Mouse (Mus musculus): ENCODE measurements at regions not wholly inside any gene's neighbourhood (a gene's known extent, or its start where the extent isn't known, plus 50 kb on each side); places are given as distances from the start of the nearest gene placed in this dataset.

DNA sequence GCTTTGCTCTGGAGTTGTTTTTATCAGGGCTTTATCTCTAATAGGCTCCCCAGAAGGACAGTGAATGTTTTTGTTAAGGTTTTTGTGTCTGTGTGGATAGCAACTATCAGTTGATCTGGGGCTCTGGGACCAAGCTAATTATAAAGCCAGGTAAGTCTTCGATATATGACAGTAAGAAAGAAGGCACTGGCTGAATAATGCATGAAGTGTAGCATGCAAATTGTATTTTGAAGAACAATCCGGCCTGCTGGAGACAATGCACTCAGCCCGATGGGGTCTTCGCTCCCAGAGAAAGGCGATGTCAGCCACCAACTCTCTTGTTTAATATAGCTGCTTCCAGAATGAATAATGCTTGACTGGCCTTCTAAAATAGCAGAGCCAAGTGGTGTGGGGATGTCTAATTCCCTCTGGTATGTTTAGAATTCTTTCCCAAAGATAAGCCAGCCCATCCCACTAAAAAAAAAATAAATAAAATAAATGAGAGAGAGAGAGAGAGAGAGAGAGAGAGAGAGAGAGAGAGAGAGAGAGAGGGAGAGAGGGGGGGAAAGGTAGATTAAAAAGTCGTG, 68.6 kb downstream of the Dad1 start:
- no peak for DNase-seq (ENCODE audit: low read depth, low spot score)

DNA sequence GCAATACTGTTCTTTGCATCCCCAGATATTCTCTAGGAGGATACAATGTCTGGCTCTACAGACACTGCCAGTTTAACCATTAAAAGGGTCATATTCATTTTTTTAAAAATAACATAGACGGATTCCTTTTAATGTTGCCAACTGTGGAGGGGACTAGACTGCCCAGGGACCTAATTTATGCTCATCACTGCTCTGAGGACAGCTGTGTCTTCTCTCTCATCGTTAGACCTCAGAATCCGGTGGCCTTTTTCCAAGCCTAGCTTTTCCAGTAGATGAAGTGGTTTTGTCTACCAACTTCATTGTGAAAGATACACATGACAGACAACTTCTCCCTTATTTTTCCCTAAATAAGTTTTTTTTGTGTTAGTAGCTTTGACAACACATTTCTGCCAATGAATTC, 70.0 kb downstream of the Dad1 start:
- no peak for DNase-seq (ENCODE audit: low read depth, low spot score)

DNA sequence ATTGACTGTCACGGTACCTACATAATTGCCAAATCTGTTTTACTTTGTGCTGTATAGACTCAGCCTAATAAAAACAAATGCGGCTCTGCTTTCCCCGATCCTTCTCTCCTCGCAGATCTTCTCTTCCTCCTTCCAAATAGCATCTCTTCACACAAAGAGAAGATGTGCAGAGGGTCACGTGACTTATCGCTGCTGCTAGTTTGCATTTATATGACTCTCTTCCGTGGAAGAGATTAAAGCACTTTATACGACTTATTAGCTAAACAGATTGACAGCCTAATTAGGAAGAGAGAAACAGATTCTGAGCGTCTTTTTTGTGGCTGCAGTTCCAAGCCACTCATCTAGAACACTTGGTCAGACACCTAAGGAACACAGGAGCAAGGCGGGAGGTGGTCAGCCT, 71.1 kb downstream of the Dad1 start:
- no peak for DNase-seq (ENCODE audit: low read depth, low spot score)

DNA sequence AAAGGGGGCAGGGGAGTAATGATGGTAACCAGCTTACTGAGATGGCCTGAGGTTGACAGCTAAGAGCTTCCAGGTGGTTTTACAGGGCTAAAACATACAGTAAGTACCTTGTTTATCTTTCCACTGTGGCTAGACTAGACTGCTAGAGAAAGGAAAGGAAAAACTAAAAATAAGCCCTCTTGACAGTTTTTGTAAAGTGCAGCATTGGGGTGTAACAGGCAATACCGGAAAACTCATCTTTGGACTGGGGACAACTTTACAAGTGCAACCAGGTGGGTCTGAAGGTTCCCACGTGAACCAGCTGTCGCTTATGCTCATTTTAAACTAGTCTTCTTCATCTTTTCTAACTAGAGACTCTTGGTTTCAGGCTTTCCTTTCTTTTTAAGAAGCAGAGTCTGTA, 72.6 kb downstream of the Dad1 start:
- no peak for DNase-seq (ENCODE audit: low read depth, low spot score)

DNA sequence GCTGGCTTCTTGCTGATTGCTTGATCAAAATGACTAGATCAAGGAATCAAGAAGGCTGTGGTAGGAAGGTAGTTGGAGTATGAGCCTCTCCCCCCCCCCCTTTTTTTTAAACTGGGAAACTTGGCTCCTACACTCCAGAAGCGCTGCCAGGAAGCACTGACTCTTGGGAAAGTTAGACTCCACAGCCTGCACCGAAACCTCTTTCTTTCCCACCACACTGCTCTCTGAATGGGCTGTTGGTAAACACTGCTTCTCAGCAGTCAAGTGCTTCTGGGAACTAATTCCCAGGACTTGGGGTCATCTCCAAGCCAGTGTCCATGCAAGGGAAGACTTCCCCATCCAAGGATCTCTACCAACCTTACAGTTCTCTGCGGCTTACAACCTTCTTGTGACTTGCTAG, 73.2 kb downstream of the Dad1 start:
- DNase-seq (ENCODE audit: low read depth, low spot score) = no peak

DNA sequence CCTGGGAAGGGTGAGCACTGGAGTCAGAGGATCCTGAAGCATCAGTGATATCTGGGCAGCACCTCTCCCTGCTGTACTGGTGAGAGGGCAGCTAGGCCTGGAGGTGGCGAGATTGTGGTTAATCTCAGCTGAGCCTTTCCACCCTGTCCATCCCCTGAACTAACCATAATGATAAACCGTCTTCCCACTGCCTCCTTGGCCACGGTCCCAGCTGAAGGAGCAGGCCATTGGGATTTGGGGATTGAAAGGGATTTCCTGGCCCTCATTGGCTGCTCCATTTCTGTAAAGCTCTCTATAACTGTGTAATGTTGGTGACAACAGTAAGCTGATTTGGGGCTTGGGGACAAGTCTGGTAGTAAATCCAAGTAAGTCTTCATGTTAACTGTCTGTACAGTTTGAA, 73.6 kb downstream of the Dad1 start:
- no peak for DNase-seq (ENCODE audit: low read depth, low spot score)

DNA sequence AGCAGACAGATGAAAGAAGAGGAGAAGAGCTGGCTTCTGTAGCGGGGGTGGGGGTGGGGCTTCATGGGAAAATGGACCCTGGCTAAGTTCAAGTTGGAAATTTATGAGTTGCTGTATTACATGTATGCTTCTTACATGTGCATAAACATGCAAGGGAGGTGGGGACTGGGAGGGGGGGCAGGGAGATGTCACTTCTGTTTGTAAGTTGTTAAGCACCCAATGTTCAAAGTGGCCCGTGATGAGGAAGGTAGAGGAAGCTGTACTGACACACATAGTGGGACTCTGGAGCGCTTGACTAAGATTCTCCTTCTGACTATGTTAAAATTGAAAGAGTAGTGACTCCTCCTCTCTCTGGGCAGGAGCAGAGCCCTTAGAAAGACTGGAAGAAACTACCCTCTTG, 75.0 kb downstream of the Dad1 start:
- DNase-seq (ENCODE audit: low read depth, low spot score) = no peak

DNA sequence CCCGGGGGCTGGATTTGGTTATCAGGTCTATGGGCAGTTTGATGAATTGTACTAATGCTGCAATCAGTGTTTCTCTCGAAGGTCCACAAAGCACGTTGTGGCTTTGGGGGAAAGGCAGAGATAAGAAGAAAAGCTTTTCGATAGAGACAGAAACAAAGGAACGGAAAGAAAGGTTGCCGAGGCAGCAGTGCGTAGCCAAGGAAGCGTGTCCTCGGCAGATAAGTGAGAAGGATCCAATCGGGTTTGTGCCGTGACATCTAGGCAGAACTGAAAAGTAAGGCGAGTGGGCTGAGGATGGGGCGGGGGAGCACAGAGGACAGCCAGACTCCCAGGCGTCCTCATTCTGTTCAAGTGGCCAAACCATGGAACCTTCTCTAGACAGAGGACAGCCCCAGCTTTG, 77.4 kb downstream of the Dad1 start:
- DNase-seq (ENCODE audit: low read depth, low spot score) = no peak

DNA sequence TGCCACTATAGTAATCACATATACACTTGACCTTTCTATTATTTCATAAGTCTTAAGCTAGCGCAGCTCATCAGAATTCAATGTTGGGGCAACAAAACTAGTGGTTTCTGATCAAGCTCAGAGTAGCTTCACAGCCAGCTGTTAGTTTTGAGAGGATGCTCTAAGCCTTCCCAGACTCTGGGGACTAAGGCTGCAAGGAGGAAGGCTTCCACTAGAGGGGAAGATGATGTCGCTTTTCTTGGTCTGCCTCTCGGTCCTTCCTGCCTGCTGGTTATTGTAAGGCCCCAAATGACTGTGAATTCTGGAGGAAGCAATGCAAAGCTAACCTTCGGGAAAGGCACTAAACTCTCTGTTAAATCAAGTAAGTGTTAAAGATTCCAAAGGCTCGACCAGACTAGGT, 78.4 kb downstream of the Dad1 start:
- DNase-seq (ENCODE audit: low read depth, low spot score) = no peak

DNA sequence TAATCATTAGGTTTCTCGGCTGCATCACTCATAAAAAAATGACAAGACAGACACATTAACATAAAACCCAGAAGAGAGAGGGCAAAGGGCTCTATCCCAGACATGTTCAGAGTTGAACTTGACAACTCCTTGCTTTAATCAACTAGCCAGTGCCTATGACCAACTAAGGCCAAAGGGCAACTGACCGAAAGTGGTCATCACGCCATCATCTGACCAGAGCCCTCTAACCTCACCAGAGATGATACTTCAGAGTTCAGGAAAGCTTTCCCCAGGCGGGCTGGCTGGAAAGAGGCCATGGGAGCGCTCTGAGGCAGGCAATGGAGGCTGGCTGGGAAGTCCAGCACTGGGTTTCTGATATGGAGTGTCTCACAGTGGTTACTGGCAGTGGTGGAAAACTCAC, 80.6 kb downstream of the Dad1 start:
- no peak for DNase-seq (ENCODE audit: low read depth, low spot score)

DNA sequence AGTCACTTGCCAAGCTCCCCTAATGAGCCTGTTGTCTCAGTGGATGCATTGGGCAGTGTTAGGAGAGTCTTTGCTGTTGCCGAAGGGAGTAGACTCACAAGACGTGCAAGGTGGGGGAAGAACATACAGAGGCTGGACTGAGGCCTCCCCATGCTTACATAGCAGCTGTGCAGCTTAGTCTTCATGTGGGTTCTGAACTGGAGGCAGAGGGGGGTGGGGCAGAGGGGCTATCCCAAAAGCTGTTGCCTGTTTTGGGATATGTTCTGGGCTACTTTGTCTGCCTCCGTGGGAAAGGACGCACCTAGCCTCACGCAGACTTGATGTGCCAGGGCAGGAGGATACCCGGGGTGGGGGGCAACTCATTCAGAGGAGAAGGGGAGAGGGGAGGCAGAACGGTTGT, 84.7 kb downstream of the Dad1 start:
- DNase-seq (ENCODE audit: low read depth, low spot score) = no peak

DNA sequence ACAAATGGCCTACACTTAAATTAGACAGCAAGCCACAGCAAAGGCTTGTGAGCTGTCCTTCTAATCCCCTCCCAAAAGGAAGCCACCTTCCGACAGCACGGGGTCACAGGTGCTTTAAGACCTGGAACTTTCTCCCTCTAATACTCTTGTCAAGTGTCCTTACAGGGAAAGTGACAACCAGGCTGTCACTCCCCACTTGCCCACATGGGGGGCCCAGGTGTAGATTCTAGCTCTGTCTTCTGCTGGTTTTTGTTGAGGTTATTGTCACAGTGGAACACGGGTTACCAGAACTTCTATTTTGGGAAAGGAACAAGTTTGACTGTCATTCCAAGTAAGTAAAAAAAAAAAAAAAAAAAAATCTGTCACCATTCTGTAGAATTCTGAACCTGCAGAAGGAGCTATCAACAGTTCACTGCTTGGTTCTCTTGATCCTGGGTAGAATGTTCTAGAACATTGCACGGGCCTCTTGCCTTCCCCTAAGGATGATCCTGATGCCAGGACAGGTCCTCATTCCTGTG, 85.4 kb downstream of the Dad1 start:
- DNase-seq (ENCODE audit: low read depth, low spot score) = no peak

DNA sequence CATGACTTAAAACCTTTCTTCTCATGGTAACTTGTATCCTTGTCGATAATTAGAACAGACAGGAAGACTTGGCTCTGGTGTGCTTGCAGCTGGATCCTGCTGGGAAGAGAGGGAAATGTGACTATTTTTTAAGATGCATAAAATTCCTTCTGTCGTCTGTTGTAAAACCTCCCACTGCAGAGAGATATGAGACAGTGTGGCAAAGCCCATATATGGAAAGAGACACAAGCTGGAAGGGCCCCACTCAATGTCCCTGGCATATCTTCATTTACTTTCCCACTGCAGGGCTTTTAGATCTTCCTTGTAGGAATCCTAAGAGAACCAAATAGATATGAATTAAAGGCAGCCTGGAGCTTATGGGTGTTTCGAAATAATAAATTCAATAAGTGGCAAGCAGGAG, 87.8 kb downstream of the Dad1 start:
- DNase-seq (ENCODE audit: low read depth, low spot score) = no peak

DNA sequence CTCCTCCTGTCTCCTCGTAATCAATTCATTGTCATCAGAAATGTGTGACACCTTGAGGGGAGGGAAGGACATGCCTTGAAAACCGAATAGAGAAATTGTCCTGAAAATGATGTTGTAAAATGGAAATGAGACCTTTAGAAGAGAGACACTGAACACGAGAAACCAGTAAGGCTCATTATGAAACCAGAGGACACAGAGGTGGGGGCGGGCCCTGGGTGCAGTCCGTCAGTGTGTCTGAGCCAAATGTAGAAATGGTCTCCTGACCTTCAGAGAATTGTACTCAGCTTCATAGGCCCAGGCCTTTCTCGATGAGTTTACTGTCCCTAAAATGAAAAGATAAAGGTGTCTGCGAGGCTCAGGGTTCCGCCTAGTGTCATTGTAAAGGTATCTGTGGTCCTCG, 89.0 kb downstream of the Dad1 start:
- DNase-seq (ENCODE audit: low read depth, low spot score) = no peak

DNA sequence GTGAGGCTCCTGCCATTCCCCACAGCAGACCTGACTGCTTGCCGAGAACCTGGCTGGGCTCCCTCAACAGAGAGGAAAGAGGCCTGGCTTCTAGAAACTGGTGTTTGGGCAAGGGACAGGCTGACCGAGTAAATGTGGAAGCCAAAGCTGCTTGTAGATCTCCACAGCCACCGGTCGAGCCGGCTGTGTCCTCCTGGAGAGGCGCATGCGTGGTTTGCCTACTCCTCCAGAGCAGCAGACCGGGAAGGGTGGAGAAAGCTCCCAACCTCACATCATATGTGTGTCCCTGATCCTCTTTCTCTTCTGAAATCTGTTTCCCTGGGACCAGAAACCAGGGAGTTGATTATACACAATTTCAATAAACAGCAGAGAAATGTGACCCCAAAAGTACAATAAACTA, 92.0 kb downstream of the Dad1 start:
- no peak for DNase-seq (ENCODE audit: low read depth, low spot score)

DNA sequence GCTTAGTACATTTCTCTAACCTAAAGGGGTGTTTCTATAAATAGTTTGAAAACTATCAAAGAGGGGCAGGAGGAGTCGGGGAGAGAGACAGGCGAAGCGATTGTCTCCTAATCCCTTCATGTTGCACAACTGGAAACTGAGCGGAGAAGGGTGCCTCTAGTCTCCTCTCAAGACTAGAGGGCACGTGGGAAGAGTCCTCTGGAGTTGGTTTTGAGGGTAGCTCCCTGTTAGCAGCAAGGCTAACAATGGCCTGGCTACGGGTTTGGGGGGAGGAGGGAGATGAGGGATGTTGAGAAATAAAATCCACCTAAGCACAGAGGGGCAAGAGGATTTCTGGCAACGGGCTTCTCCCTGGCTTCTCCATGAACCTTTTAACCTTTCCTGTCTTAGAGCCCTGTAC, 92.7 kb downstream of the Dad1 start:
- DNase-seq (ENCODE audit: low read depth, low spot score) = no peak

DNA sequence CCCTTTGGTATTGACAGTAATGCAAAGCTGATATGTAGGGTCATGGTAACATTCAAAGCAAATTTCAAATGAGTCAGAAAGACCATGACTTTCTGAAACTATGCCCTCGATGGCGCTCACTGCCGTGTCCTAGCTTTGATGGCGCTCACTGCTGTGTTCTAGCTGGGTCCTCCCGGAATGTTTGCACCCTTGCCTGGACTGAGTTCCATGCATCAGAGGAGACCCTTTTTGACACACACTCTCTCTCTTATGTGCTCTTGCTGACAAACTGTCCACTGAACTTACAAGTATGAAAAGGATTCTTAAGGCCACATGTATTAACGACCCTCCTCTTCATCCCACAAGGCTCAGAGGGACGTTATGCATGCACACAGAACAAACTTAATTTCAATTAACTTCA, 94.1 kb downstream of the Dad1 start:
- DNase-seq (ENCODE audit: low read depth, low spot score) = no peak

DNA sequence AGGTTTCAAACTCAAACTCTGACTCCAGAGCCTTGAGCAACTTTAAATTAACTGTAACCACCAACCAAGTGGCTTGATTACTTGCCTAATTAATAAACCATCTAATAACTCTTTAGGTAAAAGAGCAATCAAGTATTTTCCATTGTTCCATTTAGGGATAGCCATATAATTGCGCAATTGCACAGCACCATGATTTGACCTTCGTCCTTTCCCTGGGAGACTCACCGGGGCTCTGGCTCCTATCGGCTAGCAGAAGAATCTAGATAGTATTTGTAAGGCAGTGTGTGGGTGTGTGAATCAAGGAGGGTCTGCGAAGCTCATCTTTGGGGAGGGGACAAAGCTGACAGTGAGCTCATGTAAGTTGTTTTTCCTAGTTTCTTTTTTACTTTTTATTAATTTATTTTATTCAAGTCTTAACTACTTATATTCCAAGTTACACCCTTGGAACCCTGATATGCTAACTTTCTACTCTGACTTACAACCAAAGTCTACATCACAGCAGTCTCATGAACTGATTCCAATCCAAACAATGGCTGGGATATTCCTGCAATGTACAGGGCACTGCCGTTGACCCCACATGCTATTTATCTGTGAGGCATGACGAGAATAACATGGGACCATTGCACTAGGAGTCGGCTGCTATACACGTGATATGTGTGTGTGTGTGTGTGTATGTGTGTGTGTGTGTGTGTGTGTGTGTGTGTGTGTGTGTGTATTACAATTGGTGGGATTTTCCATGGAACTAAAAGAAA, 95.5 kb downstream of the Dad1 start:
- no peak for DNase-seq (ENCODE audit: low read depth, low spot score)

DNA sequence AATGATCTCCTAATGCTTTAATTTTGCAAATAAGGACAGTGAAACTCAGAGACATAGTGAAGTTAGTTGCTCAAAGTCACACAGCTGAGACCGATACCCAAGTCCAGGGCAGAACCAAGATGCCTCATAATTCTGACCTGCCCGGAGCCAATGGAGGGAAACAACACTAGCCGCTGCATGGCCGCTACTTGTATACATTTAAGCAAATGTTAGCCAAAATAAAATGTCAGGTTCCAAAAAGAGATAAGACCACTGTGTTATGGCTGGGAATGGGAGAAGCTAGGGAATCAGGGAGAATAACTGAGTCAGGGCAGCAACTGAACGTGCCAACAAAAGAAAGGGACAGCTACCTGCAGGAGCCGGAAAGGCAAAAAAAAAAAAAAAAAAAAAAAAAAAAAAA, 97.4 kb downstream of the Dad1 start:
- DNase-seq (ENCODE audit: low read depth, low spot score) = no peak

DNA sequence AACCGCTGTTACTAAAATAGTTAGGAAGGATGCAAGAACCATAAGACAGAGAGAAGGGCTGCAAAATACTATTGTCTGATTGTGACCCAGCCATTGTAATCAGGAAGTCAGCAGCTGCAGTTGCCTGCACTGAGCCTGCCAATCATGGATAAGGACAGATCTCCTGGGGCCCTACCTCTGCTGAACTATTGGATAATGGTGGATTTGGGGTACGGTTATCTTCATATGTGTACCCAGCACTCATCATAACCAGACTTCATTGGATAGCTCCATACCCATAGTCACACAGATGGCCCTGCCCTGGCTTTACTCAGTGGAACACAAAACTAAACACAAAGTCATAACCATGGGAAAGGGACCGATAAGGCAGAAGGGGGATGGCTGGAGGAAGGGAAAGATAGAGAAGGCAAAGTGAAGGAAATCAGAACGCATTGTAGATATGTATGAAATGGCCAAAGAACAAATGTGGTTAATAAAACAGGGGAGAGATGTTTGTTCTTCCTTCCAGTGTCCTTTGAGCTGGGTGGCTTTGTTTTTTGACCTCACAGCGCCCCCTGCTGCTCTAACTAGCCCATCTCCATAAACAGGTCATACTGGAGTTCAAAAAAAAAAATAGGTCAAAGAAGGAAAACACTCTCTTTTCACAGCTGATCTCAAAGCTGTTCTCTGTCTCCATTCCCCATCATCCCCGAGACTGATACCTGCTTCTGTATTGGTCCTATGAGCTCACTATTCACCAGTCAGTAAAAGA, 101.2 kb downstream of the Dad1 start:
- peak; percentile 14 for DNase-seq (ENCODE audit: low read depth, low spot score)

DNA sequence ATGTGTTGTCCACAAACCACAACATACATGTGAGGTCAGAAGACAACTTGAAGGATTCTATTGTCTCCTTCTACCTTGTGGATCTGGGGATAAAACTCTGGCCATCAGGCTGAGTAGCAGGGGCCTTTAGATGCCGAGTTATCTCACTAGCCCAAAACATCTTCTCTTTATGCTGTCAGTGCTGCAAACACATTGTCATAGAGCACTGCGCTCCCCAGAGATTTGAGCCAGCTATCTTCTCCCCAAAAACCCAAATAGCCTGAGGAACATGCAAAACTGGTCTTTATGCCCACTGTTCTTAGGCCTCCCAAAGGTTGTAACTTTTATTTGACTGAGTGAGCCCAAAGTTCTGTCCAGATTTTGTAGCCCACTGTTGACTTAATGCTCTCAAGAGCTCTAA, 102.0 kb downstream of the Dad1 start:
- no peak for DNase-seq (ENCODE audit: low read depth, low spot score)

DNA sequence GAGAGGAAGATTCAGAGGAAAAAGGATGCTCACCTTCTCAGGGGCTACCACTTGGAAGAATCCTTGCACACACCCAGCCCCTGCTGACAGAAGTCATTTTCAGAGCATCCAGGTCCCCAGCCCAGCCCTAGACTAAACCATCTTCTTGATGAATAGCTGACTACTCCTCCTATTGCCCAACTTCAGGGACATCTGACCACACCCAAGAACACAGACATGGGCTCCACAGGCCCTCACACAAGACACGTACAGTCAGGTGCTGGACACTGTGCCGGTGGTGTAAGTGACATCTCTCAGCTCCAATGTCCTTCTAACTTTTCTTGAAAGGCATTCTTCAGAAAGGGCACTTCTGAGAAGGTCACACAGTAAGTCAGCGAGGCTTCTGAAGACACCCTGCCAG, 102.6 kb downstream of the Dad1 start:
- DNase-seq (ENCODE audit: low read depth, low spot score) = no peak

DNA sequence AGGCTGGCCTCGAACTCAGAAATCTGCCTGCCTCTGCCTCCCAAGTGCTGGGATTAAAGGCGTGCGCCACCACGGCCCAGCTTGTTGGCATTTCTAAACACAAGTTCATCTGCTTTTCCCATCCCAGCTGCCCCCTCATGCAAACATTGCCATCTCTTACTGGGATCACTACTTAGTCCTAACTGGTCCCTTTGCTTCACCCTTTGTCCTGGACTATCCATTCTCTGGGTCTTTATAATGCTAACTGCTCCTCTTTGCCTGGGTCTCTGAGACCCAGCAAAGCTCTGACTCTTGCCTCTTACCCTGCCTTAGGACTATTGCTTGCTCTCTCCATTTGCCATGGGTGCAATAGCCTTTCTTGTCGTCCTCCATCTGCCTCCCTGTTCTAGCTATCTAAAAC, 103.7 kb downstream of the Dad1 start:
- no peak for DNase-seq (ENCODE audit: low read depth, low spot score)
